Mouse (Mus musculus): ENCODE data around the gene Shc2. TPM values are rescaled to one million over a fixed set of nuclear protein-coding genes. Genes with fewer than 3 reads are reported as not detected.

Gene Shc2
- polyA plus RNA-seq, 1 experiment from 2014 or later = 2.6 TPM

DNA sequence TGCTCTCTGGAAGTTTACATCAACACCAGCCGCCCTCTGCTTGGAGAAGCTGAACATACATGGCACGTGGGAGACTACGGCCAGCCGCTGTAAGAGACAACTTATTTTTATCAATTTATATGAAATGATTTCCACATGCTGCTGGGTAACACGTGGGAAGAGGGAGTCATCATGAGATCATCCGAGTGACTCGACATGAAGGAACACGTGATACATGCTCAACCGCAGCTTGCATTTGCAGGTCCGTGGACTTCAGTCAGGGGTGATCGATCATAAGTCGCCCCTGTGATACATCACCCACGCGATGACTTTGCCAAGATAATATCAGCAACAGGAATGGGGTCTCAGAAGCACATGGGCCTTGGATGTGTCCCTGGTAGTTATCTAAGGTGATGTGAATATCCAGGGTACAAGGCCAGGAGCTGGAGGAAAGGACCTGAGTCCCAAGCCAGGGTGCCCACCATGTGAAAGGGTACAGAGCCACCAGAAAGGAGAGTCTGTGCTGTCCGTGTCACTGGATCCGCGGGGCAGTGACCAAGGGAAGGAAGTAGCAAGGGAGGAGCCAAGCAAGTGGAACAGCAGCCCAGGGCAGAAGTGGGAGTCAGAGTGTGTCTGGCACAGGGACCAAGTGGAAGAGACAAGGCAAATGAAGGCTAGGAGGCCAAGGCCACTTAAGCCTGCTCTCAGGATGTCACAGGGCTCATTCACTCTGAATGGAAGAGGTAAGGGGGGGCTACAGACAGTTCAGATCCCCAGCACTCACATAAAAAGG is 4.5 kb downstream of the Shc2 start:
- H3K4me1 ChIP-seq = peaks cover 13% of the 10 kb centered on the region
- no peaks in the 10 kb centered on the region for H3K36me3 ChIP-seq
- peaks cover 33% of the 10 kb centered on the region for H3K27me3 ChIP-seq (replicated peaks)
- H3K4me2 ChIP-seq = no peak overlapping the region
- WGBS = 73% methylated on average over 17 of the region's 17 CpGs
- H3K27ac ChIP-seq (replicated peaks) = no peak overlapping the region
- no peak overlapping the region for H3K9ac ChIP-seq
- no peak for ATAC-seq (ENCODE audit: extremely low read depth, insufficient number of reproducible peaks, low FRiP score, low TSS enrichment)
- no peaks in the 10 kb centered on the region for H3K9me3 ChIP-seq
- no peak overlapping the region for H3K4me3 ChIP-seq

- Histone ChIP-seq H3K4me2 (no peak overlapping the region), H3K36me3 (no peaks in the 10 kb centered on the region), H3K9ac (no peak overlapping the region), H3K4me3 (no peak overlapping the region), H3K4me1 (no peaks in the 10 kb centered on the region), H3K27me3 (replicated peaks) (peaks cover 15% of the 10 kb centered on the region), H3K27ac (replicated peaks) (no peak overlapping the region), H3K9me3 (no peaks in the 10 kb centered on the region)
- no peak for ATAC-seq (ENCODE audit: extremely low read depth, insufficient number of reproducible peaks, low FRiP score, low TSS enrichment)
- 85% methylated on average over 4 of the region's 4 CpGs for WGBS
Observed at GRCm38 (mm10) chr10:79631432-79631831, 6.3 kb downstream of the Shc2 start.

GRCm38 (mm10) chr10:79628377-79628776 is 9.3 kb downstream of the Shc2 start:
- no peak overlapping the region for H3K27ac ChIP-seq (replicated peaks)
- H3K36me3 ChIP-seq = no peaks in the 10 kb centered on the region
- H3K4me2 ChIP-seq = no peak overlapping the region
- peaks cover 9% of the 10 kb centered on the region; the same call in 1 of the 2 replicates for H3K27me3 ChIP-seq (replicated peaks)
- H3K4me3 ChIP-seq = no peak overlapping the region
- H3K9me3 ChIP-seq = no peaks in the 10 kb centered on the region
- H3K4me1 ChIP-seq = no peaks in the 10 kb centered on the region
- no peak overlapping the region for H3K9ac ChIP-seq
- no peak for ATAC-seq (ENCODE audit: extremely low read depth, insufficient number of reproducible peaks, low FRiP score, low TSS enrichment)
- WGBS = 80% methylated on average over 5 of the region's 5 CpGs

- WGBS = 72% methylated on average over 10 of the region's 10 CpGs
- Histone ChIP-seq H3K27ac (replicated peaks) (no peak overlapping the region), H3K9ac (no peak overlapping the region), H3K36me3 (no peaks in the 10 kb centered on the region), H3K4me3 (no peak overlapping the region), H3K4me2 (no peak overlapping the region), H3K4me1 (no peaks in the 10 kb centered on the region), H3K27me3 (replicated peaks) (peaks cover 14% of the 10 kb centered on the region; the same call in 1 of the 2 replicates), H3K9me3 (no peaks in the 10 kb centered on the region)
- no peak for ATAC-seq (ENCODE audit: extremely low read depth, insufficient number of reproducible peaks, low FRiP score, low TSS enrichment)
Observed at GRCm38 (mm10) chr10:79626156-79626555, 11.6 kb downstream of the Shc2 start.

DNA sequence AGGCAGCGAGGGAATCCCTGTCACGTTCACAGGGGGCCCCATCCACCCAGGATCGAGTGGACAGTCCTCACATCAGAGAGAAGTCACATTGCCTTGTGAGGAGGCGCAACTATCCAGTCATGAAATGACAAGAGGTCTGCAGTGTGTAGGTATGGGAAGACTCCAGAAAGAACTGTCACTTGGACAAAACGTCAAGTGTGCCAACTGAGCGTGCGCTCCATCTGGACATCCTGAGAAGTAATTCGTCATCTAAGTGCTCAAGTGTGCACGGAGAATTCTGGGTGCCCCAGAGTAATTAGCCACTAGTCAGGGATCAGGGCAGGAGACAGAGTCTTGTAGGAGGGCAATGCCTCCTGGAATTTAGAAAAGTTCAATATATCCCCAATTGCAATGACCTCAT is 12.3 kb downstream of the Shc2 start:
- Histone ChIP-seq H3K36me3 (no peaks in the 10 kb centered on the region), H3K27ac (replicated peaks) (no peak overlapping the region), H3K4me2 (no peak overlapping the region), H3K9ac (no peak overlapping the region), H3K9me3 (no peaks in the 10 kb centered on the region), H3K4me3 (no peak overlapping the region), H3K27me3 (replicated peaks) (peaks cover 14% of the 10 kb centered on the region; the same call in 1 of the 2 replicates), H3K4me1 (no peaks in the 10 kb centered on the region)
- WGBS = 63% methylated on average over 9 of the region's 9 CpGs
- no peak for ATAC-seq (ENCODE audit: extremely low read depth, insufficient number of reproducible peaks, low FRiP score, low TSS enrichment)

- Histone ChIP-seq H3K4me2 (no peak overlapping the region), H3K9ac (no peak overlapping the region), H3K4me3 (no peak overlapping the region), H3K27me3 (replicated peaks) (peaks cover 14% of the 10 kb centered on the region; the same call in 1 of the 2 replicates), H3K36me3 (no peaks in the 10 kb centered on the region), H3K9me3 (no peaks in the 10 kb centered on the region), H3K4me1 (no peaks in the 10 kb centered on the region), H3K27ac (replicated peaks) (no peak overlapping the region)
- 72% methylated on average over 12 of the region's 12 CpGs for WGBS
- no peak for ATAC-seq (ENCODE audit: extremely low read depth, insufficient number of reproducible peaks, low FRiP score, low TSS enrichment)
Observed at GRCm38 (mm10) chr10:79623950-79624349, 13.8 kb downstream of the Shc2 start.

GRCm38 (mm10) chr10:79616376-79616775 is 21.3 kb downstream of the Shc2 start:
- H3K9ac ChIP-seq = no peak overlapping the region
- no peak overlapping the region for H3K4me2 ChIP-seq
- 75% methylated on average over 5 of the region's 5 CpGs for WGBS
- no peak for ATAC-seq (ENCODE audit: extremely low read depth, insufficient number of reproducible peaks, low FRiP score, low TSS enrichment)
- H3K27ac ChIP-seq (replicated peaks) = no peak overlapping the region
- no peaks in the 10 kb centered on the region for H3K36me3 ChIP-seq
- no peak overlapping the region for H3K4me3 ChIP-seq
- H3K4me1 ChIP-seq = peaks cover 25% of the 10 kb centered on the region
- peaks cover 42% of the 10 kb centered on the region for H3K27me3 ChIP-seq (replicated peaks)
- no peaks in the 10 kb centered on the region for H3K9me3 ChIP-seq

DNA sequence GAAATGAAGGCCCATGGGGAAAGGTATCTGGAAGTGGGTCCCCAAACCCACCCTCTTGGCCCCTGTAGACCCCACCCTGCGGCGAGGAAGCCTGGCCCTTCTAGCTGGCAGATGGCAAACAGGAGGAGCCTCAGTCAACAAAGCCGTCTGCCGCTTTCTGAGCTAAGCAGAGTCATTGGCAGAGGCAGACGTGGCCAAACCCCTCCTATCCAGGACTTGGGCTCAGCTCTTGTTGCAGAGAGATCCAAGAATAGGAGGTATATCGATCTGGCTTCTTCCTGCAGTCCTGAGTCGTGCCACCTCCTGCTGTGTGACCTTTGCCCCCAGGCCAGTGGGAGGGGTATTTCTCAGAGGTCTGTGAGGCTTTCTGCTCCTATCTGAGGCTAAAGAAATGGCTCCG is 21.9 kb downstream of the Shc2 start:
- Histone ChIP-seq H3K4me2 (no peak overlapping the region), H3K36me3 (no peaks in the 10 kb centered on the region), H3K4me1 (peaks cover 25% of the 10 kb centered on the region), H3K4me3 (no peak overlapping the region), H3K27me3 (replicated peaks) (peaks cover 47% of the 10 kb centered on the region), H3K9me3 (no peaks in the 10 kb centered on the region), H3K9ac (no peak overlapping the region), H3K27ac (replicated peaks) (no peak overlapping the region)
- ATAC-seq (ENCODE audit: extremely low read depth, insufficient number of reproducible peaks, low FRiP score, low TSS enrichment) = no peak
- WGBS = 13% methylated on average over 8 of the region's 8 CpGs

- H3K4me2 ChIP-seq = peak overlapping the region; percentile 84
- no peak overlapping the region for H3K27ac ChIP-seq (replicated peaks)
- peaks cover 63% of the 10 kb centered on the region for H3K27me3 ChIP-seq (replicated peaks)
- no peaks in the 10 kb centered on the region for H3K36me3 ChIP-seq
- H3K9me3 ChIP-seq = no peaks in the 10 kb centered on the region
- no peak overlapping the region for H3K9ac ChIP-seq
- peaks cover 25% of the 10 kb centered on the region for H3K4me1 ChIP-seq
- no peak for ATAC-seq (ENCODE audit: extremely low read depth, insufficient number of reproducible peaks, low FRiP score, low TSS enrichment)
- peak overlapping the region; percentile 61; the same call in 1 of the 2 replicates for H3K4me3 ChIP-seq
- WGBS = 80% methylated on average over 1 of the region's 1 CpGs
Observed at GRCm38 (mm10) chr10:79614305-79614643, 23.4 kb downstream of the Shc2 start.

- no peak within 1 kb of the TSS for H3K27ac ChIP-seq (replicated peaks)
- peak; percentile 19; the same call in 1 of the 2 replicates for ATAC-seq (ENCODE audit: extremely low read depth, insufficient number of reproducible peaks, low FRiP score, low TSS enrichment)
- H3K9ac ChIP-seq = peak within 1 kb of the TSS; percentile 74
Observed at GRCm38 (mm10) chr10:79613578-79614304, 24.0 kb downstream of the Shc2 start, which contains the start of gene C2cd4c. TSS of gene C2cd4c (minus strand) at chr10:79614025.

GRCm38 (mm10) chr10:79612192-79613135 is 25.3 kb downstream of the Shc2 start:
- no peak for ATAC-seq (ENCODE audit: extremely low read depth, insufficient number of reproducible peaks, low FRiP score, low TSS enrichment)
- Histone ChIP-seq H3K27ac (replicated peaks) (no peak overlapping the region), H3K4me3 (peak overlapping the region; percentile 61), H3K27me3 (replicated peaks) (peaks cover 79% of the 10 kb centered on the region), H3K4me1 (peaks cover 25% of the 10 kb centered on the region), H3K9me3 (no peaks in the 10 kb centered on the region), H3K4me2 (peak overlapping the region; percentile 61), H3K36me3 (no peaks in the 10 kb centered on the region), H3K9ac (0 out of 2 replicates have a peak overlapping the region, but pooled peaks have one; percentile 58)
- WGBS = 10% methylated on average over 51 of the region's 51 CpGs

More at GRCm38 (mm10) chr10:79613578-79614304, 24.0 kb downstream of the Shc2 start, which contains the start of gene C2cd4c:
- 1% methylated on average over 59 of the region's 60 CpGs for WGBS
- H3K4me1 ChIP-seq = peaks cover 25% of the 10 kb centered on the region
- H3K4me3 ChIP-seq = peak within 1 kb of the TSS; percentile 61
- no peaks in the 10 kb centered on the region for H3K9me3 ChIP-seq
- peaks cover 68% of the 10 kb centered on the region for H3K27me3 ChIP-seq (replicated peaks)
- peak within 1 kb of the TSS; percentile 84 for H3K4me2 ChIP-seq
- H3K36me3 ChIP-seq = no peaks in the 10 kb centered on the region
